Mouse (Mus musculus) lung, adult 2 months (tissue): Measurements from ENCODE around the gene Dkc1. TPM values are rescaled to one million over a fixed set of nuclear protein-coding genes. Genes with fewer than 3 reads are reported as not detected.
"Not testable (repeated sequence)": the region's sequence is repeated elsewhere in the genome, so short reads cannot be mapped to it uniquely, and the experiment has no call there.

ENCODE experiments used
- DNase-seq: peaks from one replicate; pipeline ENCODE4 v3.0.0; 2022
- H3K4me1 ChIP-seq: fragments of 200-500 bp; 2 replicates; pipeline ENCODE4 v1.6.1; 2011; ENCODE audit warnings: low read length; ENCODE audit not compliant: control insufficient read depth, insufficient read depth
- H3K4me3 ChIP-seq: fragments of 200-500 bp; replicated peaks from 2 replicates; pipeline ENCODE3; 2011; ENCODE audit warnings: low read depth, mild to moderate bottlenecking, control low read depth, low read length; ENCODE audit errors: extremely low read depth
- CTCF ChIP-seq: fragments of 200-500 bp; IDR thresholded peaks from 2 replicates; pipeline ENCODE4 v1.5.1; 2011; ENCODE audit warnings: mild to moderate bottlenecking, low read length, control low read depth; ENCODE audit not compliant: insufficient read depth
- POLR2A ChIP-seq: fragments of 200-500 bp; IDR thresholded peaks from 2 replicates; pipeline ENCODE4 v1.6.1; 2011; ENCODE audit warnings: low read depth, mild to moderate bottlenecking, control low read depth, low read length, borderline replicate concordance; ENCODE audit errors: extremely low read depth
- WGBS: fragments of 180-500 bp; shearing (Covaris S2); methylation state at CpG from one replicate; pipeline ENCODE4 v1.1.7; 2018; 5-methylcytosine and 5-hydroxymethylcytosine counted together
- polyA plus RNA-seq: library from polyadenylated mRNA; depleted of rRNA; stranded (reverse); fragments of >200 nt; gene quantifications from 2 replicates; pipeline ENCODE4 v1.2.3, GENCODE M21; 2012; rRNA removed

Gene Dkc1
- polyA plus RNA-seq, 1 experiment: 11.5 TPM

DNA sequence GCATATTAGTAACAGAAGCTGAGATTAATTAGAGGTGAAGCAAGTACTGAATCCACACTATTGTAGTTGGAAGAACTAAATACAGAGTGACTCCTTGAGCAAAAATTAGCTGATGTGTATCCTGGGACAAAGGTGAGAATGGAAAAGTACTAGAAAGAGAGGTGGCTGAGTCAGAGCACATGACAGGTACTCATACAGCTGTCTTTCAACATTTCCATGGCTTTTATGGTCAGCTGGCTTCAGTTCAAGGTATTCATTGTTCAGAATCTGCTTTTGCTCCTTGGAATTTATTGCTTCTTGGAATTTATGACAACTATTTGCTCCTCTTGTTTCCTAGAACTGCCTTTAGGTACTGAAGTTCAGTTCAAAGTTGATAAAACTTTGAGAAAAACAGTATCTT is 41.3 kb downstream of the Dkc1 start:
- H3K4me1 ChIP-seq: no peaks in the 10 kb centered on the region
- DNase-seq: no peak

DNA sequence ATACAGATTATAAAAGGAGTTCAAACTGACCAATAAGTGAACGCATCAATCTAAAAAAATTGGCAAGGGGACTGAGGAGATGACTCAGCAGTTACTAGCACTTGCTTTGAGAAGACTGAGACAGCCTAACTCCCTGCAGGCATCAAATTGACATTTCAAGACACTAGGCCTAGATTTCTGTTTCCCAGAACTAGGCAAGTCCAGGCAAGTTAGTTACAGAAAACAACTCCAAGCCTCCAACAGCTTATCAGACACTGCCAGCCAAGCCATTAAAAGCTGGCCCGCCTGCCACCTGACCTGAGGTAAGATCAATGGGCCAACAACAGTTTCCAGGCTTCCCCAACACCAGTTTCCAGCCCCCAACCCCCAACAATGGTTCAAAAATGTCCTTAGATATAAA is 42.1 kb downstream of the Dkc1 start:
- Histone ChIP-seq H3K4me1 (no peaks in the 10 kb centered on the region), H3K4me3 (no peak overlapping the region)
- no peak for DNase-seq
- 67% methylated on average over 2 of the region's 2 CpGs for WGBS
- TF ChIP-seq POLR2A: no peak
- no peak for TF ChIP-seq CTCF

More for the DNA sequence above, 41.3 kb downstream of the Dkc1 start:
- no peak overlapping the region for H3K4me3 ChIP-seq
- no peak for TF ChIP-seq CTCF
- no peak for TF ChIP-seq POLR2A

DNA sequence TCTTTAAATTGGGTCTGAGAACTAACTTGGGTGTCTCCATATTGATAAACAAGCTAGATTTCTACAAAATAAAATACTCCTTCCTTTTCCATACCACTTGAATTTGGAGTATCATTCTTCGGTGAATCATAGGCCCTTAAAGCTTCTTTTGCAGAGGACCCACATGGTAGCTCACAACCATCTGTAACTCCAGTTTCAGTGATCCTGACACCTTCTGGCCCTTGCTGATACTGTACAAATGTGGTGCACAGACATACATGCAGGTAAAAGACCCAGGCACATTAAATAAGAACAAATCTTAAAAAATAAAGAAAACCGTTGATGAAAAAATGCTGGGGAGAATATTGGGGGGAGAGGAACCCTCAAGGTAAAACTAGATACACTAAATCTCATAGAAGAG is 42.5 kb downstream of the Dkc1 start:
- WGBS: 92% methylated on average over 2 of the region's 2 CpGs

DNA sequence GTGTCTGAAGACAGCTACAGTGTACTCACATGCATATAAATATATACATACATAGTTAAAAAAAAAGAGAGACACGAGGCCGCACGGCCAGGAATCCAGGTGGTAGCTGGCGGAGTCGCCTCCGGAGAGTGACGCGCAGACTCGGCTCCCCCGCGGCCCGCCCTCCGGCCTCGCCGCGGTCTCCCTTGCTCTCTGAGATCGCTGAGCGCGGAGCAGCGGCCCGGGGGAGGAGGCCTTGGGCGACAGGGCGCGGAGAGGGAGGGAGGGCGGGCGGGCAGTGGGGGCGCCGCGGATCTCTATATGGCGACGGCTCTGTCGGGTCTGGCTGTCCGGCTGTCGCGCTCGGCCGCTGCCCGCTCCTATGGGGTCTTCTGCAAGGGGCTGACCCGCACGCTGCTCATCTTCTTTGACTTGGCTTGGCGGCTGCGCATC is 47.5 kb downstream of the Dkc1 start:
- not testable (repeated sequence) for DNase-seq, H3K4me3 ChIP-seq, H3K4me1 ChIP-seq
- WGBS: 33% methylated on average over 25 of the region's 42 CpGs

More for the DNA sequence above, 42.5 kb downstream of the Dkc1 start:
- DNase-seq: no peak
- no peak for TF ChIP-seq POLR2A
- no peak for TF ChIP-seq CTCF
- Histone ChIP-seq H3K4me3 (no peak overlapping the region), H3K4me1 (no peaks in the 10 kb centered on the region)

DNA sequence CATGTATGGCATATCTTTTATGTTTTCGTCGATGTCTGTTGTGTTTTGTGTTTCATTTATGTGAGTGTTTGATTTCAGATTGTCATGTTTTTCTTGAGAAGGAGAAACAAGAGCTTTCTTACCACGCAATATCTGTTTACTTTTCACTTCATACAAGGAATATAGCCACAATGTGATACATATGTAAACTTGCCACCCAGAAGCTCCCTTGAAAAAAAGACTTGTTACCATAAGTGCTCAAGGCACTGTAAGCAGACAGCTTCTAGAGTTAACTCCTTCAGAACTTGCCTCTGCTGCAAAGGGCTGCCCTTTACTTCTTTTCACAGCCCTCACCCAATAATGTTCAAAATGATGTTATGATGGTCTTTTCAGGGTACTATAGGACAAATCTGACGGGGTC is 52.8 kb downstream of the Dkc1 start:
- H3K4me3 ChIP-seq: no peak overlapping the region
- H3K4me1 ChIP-seq: no peaks in the 10 kb centered on the region
- no peak for TF ChIP-seq CTCF
- TF ChIP-seq POLR2A: no peak
- no peak for DNase-seq
- WGBS: 61% methylated on average over 4 of the region's 4 CpGs

DNA sequence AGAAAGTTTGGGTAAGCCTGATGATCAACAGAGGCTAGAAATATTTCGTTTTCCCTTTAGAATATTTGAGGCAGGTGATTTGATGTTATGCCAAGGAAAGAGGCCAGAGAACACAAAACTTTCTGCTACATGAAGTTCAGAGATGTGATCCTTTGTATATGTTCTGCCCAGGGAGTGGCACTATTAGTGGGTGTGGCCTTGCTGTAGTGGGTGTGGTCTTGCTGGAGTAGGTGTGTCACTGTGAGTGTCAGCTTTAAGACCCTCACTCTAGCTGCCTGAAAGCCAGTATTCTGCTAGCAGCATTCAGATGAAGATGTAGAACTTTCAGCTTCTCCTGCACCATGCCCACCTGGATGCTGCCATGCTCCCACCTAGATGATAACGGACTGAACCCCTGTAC is 54.6 kb downstream of the Dkc1 start:
- 69% methylated on average over 2 of the region's 2 CpGs for WGBS
- no peak for DNase-seq
- no peaks in the 10 kb centered on the region for H3K4me1 ChIP-seq
- no peak overlapping the region for H3K4me3 ChIP-seq
- TF ChIP-seq CTCF (no peak), POLR2A (no peak)

DNA sequence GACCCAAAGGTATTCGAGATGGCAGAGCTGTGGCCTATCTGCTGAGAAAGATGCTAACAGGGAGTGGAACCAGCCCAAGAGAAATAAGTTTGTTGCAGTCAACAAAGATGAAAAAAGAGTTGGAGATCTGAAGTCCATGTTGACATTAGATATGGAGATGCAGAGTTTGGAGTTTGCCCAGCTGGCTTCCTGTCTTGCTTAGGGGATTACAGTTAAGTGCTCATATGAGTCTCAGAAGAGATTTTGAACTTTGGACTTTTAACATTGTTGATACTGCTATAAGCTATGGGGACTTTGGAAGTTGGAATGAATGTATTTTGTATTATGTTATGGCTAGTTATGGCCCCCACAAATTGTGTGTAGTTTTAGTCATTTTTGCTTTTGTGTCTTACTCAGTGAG is 56.6 kb downstream of the Dkc1 start:
- Histone ChIP-seq H3K4me1 (no peaks in the 10 kb centered on the region), H3K4me3 (no peak overlapping the region)
- 50% methylated on average over 1 of the region's 1 CpGs for WGBS
- TF ChIP-seq POLR2A: no peak
- TF ChIP-seq CTCF: no peak
- DNase-seq: no peak

DNA sequence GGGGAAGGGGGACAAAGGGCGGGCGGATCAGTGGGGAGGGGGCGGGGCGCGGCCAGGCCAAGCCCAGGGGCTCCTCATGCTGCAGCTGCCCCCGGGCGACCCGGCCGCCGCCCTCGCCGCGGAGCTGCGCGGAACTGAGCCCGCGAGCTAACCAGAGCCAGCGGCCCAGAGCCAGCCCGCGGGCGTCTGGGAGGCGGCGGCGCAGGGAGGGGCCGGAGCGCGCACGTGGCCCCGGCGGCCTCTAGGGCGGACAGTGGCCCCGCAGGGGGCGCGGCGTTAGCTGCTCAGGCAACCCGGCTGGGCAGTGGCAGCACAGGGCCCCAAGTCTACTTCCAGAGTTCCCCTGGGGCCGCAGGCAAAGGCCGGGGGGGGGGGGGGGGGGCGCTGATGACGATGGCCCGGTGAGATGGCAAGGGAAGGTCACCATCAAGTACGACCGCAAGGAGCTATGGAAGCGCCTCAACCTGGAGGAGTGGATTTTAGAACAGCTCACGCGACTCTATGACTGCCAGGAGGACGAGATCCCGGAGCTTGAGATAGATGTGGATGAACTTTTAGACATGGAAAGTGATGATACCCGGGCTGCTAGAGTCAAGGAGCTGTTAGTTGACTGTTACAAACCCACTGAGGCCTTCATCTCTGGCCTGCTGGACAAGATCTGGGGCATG is 60.1 kb downstream of the Dkc1 start:
- TF ChIP-seq CTCF: no peak
- no peak for TF ChIP-seq POLR2A
- peak; percentile 13 for DNase-seq
- H3K4me1 ChIP-seq: no peaks in the 10 kb centered on the region
- H3K4me3 ChIP-seq: peak overlapping the region; percentile 16
- WGBS: 31% methylated on average over 38 of the region's 49 CpGs

Other genes with a start within 250 kb of the Dkc1 start
- gene Gab3, start 10.4 kb upstream of the Dkc1 start, polyA plus RNA-seq: 1.8 and 2.5 TPM in 2 replicates
- 66.8 and 74.2 TPM in 2 replicates for gene Mpp1, start 35.2 kb downstream of the Dkc1 start, polyA plus RNA-seq
- not detected in 2 replicates for gene Smim9, start 67.9 kb downstream of the Dkc1 start, polyA plus RNA-seq